Mouse (Mus musculus): ENCODE data around the gene Atf1.

Atf1 gene

DNA sequence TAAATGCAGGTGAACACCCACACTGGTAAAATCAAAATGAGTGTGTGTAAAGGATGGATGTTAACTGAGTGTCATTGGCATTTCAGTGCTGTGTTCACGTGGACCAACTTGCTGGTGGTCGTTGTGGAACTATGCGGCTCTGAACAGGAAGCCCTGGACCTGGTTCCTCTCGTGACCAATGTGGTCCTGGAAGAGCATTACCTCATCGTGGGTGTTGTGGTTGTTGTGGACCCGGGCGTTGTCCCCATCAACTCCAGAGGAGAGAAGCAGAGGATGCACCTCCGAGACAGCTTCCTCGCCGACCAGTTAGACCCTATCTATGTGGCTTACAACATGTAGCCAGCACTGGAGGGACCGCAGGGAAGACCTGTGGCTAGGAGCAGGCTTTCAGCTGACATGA is 12.5 kb upstream of the Atf1 start:
- DNase-seq (ENCODE audit: low read depth in 1 of 2, low spot score in 2 of 2), result no peak

DNA sequence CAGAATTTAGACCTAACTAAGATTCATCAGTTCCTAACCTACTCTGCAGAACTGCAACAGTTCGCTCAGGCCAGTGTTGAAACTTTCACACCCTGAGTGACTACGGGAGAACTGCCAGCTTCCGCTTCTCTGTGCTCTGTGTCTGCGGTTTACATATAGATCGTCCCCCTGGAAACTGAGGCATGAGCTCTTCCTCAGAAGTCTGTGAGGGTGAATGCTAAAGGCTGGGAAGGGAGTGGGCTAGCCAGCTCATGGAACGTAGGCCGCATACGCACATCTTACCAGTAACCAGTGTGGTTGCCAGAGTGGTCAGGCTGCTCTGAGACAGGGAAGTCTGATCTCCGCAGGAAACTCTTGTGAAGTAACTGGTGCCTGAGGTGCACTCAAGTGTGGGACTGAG is 11.4 kb upstream of the Atf1 start:
- DNase-seq (ENCODE audit: low read depth in 1 of 2, low spot score in 2 of 2), result peak; percentile 28 to 41

DNA sequence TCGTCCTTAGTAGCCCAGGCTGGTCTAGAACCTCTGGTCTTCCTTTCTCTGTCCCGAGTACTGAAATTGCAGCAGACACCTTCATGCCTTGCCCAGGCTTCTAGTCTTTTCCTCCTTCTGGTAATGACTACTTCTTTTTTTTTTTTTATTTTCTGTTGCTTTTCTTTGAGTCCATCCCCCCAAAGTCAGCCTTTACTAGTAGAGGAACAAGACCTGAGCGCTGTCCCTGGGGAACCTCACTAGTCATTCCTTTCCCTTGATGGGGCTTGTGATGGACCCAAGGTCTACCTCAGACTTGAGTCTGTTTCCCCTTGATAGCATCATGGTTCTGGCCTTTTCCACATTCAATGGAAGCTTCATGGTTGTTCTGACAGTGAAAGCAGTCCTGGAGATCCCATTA is 9.6 kb upstream of the Atf1 start:
- no peak for DNase-seq (ENCODE audit: low read depth in 1 of 2, low spot score in 2 of 2)

DNA sequence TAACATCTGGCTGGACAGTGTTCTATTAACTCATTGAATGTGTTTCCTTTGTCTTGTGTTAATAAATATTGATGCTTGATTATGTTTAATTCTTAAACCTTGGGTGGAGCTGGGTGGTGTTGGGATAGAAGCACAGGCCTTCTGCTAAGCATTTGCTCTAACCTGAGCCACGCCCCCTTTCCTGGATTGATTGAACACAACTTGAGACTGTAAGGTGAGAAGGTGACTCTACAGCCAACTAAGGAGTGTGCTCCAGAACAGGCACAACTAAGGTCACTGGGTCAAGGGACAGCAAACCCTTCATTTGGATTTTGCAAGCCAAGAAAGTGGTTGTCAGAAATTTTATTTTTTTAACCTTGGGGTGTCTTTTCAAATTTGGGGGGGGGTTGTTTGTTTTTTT is 8.2 kb upstream of the Atf1 start:
- DNase-seq (ENCODE audit: low read depth in 1 of 2, low spot score in 2 of 2), result no peak

DNA sequence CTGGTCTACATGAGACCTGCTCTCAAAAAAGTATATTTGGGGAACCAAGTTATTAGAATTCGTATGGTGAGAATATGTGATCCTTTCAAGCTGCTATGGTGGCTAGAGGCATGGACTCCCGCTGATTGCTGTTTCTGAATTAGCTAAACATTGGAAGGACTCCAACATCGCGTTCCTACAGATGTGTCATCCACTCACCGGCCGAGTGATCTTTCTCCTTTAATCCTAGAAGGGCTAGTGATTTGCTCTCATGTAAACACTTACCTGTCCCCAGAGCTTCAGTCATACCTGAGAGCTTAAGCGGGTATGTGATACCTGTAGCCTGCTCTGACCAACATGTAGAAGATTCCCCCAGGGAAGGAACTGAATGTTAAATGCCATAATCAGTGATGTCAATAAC is 6.7 kb upstream of the Atf1 start:
- no peak for DNase-seq (ENCODE audit: low read depth in 1 of 2, low spot score in 2 of 2)

DNA sequence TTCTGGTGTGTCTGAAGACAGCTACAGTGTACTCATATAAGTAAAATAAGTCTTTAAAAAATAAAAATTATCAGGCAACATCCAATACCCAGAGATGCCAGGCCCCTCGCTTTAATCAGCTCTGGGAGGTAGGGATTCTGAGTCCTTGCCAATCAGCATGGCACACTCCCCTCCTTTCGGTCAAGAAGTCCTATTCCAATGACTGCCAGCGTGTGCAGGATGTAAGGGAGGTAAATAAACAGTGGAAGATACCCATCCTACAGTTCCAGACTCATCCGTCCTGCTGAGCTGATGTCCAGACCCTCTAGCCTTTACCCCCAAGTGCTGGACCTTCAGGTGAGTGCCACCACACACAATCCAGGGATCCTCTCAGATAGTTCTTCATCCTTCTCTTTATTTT is 2.2 kb upstream of the Atf1 start:
- no peak for DNase-seq (ENCODE audit: low read depth in 1 of 2, low spot score in 2 of 2)

DNA sequence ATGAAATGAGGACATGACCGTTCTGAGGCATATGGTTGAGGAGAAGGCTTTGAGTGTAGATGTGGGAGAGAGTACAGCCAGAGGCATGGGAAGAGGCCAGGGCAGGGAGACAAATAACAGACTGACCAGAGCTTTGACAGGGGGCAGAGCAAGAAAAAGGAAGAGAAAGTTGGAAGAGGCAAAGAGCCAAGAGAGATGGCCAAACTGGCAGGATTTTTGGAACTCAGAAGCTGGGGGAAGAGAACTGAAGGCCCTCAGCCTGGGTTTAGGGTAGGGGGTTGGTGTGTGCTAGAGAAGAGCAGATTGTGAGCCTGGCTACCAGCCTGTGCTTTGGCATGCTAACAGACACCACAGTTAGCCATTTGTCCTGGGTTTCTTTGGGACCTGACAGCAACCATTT is 1.7 kb upstream of the Atf1 start:
- DNase-seq (ENCODE audit: low read depth in 1 of 2, low spot score in 2 of 2), result no peak

DNA sequence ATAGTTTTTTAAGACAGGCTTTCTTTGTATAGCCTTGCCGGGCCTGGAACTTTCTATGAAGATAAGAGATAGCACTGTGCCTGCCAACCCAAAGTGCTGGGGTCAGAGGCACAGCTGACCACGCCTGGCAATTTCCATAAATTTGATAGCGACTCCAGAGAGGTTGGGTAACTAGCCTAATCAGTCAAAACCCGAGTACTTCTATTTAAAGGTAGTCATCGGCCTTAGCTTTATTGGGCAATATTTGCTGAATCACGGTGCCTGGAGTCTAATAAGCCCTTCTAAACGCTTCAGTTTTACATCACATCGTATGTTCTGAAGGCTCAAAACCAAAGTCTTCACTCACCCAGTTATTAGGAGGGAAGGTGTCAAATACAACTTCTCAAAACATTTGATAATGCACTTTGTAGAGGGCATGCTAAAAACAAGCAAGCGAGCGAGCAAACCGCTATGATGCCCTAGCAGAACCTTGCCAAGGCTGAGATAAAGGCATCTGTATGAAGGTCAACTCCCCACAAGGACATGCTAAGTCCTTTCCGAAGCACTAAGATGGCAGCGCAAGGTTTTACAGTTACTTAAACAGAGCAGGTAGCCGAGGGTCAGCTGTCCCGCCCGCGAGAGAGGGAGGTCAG is 472 bp upstream of the Atf1 start:
- DNase-seq (ENCODE audit: low read depth in 1 of 2, low spot score in 2 of 2), result no peak

DNA sequence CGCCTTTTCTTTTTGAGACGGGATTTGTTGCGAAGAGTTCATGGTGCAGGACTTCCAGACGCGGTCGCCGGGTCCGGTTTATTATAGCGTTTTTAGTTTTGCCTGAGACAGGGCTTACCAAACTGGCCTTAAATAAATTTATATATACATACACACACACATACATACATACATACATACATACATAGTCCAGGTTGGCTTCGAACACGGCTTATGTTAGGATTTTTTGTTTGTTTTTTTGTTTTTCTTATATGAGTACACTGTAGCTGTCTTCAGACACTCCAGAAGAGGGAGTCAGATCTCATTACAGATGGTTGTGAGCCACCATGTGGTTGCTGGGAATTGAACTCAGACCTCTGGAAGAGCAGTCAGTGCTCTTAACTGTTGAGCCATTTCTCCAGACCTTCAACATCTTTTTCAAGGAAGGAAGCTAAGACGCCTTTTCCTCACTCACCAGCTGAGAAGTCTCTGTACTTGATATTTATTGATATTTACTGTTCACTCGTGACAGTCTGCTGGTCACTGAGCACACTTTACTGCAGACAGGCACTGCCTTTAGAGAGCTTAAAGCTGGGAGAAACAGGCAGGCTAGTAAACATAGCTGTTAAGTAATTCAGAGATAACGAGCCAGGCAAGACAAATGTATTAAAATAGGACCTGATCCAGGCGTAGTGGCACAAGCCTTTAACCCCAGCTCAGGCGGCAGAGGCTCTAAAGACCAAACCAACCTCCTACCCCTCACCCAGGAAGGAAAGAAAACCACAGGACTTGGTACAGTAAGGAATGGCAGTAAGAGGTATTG is 1.1 kb downstream of the Atf1 start:
- DNase-seq (ENCODE audit: low read depth in 1 of 2, low spot score in 2 of 2), result no peak

DNA sequence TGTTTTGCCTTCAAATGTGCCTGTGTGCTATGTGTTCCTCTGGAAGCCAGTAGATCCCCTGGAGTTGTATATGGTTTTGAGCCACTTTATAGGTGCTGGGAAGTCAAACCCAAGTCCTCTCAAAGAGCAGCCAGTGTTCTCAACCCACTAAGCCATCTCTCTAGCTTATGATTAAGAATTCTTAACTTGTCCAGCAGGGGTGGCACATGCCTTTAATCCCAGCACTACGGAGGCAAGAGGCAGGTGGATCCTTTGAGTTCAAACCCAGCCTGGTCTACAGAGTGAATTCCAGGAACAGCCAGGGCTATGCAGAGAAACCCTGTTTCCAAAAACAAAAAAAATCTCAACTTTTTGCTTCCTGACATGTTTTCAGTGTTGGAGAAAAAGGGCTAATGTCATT is 3.0 kb downstream of the Atf1 start:
- no peak for DNase-seq (ENCODE audit: low read depth in 1 of 2, low spot score in 2 of 2)

DNA sequence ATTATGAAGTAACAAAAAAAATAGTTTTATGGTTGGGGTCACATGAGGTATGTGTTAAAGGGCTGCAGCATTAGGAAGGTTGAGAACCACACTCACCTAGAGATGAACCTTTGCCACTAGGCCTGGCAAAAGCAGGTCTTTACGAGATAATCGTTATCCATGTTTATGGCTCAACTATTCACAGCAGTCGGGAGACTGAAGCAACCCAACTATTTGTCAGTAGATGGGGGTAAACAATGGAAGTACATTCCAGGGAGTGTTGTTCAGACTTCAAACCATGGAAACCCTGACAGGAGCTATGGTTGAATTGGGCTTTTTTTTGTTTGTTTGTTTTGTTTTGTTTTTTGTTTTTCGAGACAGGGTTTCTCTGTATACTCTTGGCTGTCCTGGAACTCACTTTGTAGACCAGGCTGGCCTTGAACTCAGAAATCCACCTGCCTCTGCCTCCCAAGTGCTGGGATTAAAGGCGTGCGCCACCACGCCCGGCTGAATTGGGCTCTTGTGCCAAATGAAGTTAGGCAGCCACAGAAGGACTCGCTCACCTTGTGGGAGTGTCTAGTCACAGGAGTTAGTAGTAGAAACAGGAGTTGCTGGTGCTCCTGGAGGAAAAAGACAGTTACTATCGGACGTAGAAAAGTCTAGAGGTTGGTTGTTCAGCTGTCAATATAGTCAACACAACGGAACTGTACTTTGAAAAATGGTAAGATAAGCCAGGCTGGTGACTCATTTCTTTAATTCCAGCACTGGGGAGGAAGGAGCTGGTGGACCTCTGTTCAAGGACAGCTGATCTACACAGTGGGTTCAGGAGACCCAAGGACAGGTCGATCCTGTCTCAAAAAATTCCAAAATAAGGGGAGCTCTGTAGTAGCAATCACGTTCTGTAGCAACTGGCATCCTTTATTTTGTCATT is 4.3 kb downstream of the Atf1 start:
- no peak for DNase-seq (ENCODE audit: low read depth in 1 of 2, low spot score in 2 of 2)

DNA sequence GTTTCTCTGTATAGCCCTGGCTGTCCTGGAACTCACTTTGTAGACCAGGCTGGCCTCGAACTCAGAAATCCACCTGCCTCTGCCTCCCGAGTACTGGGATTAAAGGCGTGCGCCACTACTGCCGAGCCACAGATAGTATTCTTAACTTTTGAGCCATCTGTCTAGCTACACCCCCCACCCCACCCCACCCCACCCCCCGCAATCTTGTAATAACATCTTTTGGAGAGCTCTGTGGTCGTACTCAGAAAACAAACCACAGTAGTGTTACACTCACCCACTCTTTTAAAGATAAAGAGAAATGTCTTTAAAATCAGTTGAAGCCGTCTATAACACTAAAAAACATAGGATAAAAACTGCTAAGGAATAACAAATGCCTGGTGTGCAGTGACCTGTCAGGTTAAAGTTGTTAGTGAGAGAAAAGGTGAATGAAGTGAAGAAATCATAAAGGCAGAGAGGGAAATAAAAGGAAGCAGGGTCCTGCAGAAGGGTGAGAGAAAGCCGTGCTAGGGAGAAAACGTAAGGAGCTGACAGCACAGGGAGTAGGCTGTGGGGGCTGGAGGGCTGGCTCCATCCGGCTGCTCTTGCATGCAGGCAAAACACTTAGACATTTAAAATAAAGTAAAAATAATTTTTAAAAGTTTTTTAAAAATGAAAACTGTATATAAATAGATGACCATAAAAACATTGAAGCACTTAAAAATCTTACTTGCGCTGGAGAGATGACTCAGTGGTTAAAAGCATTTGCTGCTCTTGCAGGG is 7.8 kb downstream of the Atf1 start:
- no peak for DNase-seq (ENCODE audit: low read depth in 1 of 2, low spot score in 2 of 2)

DNA sequence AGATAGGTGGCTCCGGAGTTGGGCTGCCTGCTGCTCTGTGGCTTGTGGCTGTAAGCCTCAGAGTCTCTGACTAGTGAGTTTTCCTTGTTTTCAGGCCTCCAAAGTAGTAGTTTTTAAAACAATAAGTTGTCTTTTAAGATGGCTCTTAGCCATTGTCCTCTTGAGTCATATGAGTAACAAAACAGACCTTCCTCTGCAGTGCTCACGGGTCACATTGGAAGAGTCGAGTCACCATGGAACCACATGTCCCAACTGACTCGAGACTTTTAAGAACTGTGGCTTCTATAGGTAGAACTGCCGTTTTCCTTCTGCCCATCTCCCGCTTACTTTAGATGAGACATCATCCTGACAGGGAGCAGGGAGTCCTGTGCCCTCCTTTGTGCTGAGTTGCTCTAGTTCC is 9.3 kb downstream of the Atf1 start:
- no peak for DNase-seq (ENCODE audit: low read depth in 1 of 2, low spot score in 2 of 2)

DNA sequence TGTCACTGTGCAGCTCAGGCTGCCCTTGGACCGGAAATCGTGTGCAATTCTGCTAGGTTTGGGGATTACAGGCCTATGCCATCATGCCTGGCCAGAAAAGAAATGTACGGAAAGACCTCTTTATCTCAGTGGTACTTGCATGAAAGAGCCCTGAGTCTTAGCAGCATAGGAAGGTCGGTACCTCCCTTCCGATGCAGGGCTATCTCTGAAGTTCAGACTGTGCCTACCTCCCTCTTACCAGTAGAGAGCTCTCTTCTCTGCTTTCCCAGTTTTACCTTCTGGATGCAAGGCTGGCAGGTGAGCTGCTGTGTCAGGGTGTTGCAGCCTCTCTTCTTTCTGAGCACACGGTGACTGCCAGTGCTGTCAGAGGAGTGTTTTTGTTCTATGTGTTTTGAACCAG is 14.2 kb downstream of the Atf1 start:
- no peak for DNase-seq (ENCODE audit: low read depth in 1 of 2, low spot score in 2 of 2)

DNA sequence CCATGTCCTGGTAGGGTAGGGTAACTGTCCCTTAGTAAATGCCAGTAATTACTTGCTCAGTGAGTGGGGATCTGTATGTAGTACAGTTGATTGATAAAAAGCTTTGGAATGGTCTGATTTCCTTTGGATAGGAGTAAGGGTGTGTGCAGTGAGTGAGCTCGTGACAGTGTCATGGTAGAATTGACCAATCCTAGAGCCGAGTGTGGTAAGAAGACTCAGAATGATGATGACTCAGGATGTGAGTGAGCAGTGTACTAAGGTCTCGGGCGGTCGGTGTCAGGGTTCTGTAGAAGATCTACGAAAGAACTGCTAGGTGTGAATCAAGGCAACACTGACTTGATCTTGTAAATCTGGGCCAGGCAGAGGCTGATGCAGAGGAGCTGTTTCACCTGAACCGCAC is 18.3 kb downstream of the Atf1 start:
- DNase-seq (ENCODE audit: low read depth in 1 of 2, low spot score in 2 of 2), result no peak

DNA sequence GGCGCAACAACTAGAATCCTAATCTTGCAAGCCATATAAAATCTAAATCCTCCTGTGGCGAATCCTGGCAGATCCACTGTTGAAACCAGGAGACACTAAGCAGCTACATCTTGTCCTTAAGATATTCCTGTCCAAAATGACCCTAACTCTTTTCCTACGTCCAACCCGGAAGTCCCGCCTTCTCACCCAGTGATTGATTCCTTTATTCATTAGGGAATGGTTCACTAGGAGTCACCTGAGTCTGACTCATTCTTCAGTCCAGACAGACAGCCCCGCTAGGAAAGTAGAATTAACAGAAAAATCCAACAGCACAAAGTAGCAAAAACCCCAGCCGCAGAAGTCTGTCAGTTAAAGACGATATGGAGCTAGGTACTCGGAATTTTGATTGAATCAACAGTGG is 19.7 kb downstream of the Atf1 start:
- no peak for DNase-seq (ENCODE audit: low read depth in 1 of 2, low spot score in 2 of 2)

DNA sequence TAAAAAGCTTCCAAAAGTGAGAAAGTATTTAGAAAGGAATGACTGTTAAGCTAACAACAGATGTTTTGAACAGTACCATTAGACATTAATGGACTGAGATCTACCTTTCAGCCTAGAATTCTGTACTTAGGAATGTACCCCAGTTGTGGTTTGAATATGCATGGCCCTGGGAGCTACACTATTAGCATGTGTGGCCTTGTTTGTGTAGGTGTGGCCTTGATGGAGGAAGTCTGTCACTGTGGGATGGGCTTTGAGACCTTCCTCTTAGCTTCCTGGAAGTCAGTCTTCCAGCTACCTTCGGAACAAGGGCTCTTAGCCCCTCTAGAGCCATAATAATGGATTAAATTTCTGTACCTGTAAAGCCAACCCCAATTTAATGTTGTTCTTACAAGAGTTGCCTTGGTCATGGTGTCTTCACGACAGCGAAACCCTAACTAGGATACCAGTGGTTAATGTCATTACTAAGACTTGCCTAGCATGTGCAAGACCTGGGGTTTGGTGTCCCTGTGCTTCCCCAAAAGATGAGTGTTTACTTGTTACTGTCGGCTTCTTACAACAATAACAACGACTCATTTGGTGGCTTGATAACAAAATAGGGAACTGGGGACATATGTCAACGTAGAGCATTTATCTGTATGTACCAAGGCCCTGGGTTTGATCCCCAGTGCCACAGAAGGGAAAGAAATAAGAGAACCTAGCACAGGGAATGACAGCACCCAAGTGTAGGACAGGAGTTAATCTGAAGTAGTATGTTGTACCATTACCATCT is 21.2 kb downstream of the Atf1 start:
- DNase-seq (ENCODE audit: low read depth in 1 of 2, low spot score in 2 of 2), result no peak

DNA sequence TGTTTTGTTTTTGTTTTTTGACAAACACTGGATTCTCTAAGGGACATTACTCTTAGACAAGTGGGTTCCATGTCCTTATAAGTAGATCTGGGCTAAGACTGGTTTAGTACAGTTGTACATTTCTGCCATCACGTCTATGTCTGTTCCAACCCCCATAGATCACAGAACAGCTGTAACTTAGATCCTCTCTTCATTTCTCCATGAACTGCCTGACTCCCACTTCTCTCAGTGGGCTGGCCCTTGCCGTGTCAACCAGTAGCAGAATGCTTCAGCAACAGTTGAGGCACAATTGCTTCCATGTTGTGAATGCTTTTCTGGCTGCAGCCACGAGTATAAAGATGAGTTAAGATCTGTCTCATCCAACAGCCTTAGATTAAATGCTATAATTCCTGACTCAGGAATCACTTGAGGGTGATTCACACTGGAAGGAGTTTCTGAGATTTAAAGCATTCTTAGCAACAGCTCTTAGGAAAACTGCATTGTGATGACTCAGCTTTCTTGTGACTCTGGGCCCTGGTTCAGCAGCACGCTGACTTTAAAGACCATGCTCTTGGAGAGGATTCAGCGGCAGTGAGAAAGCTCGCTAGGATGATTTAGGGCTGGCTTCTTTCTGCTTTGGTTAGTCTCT is 23.6 kb downstream of the Atf1 start:
- no peak for DNase-seq (ENCODE audit: low read depth in 1 of 2, low spot score in 2 of 2)

DNA sequence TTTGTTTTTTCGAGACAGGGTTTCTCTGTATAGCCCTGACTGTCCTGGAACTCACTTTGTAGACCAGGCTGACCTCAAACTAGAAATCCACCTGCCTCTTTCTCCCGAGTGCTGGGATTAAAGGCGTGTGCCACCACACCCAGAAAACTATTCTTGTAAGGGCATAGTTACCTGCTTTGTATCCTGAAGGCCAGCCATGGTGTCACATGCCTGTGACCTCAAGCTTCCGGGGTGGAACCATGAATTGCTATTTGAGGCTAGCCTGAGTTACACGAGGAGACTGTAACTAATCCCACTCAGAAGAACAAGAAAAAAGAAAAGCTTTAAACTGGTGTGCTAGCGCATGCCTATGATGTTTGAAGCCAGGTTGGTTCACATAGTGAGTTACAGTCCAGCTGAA is 28.8 kb downstream of the Atf1 start:
- no peak for DNase-seq (ENCODE audit: low read depth in 1 of 2, low spot score in 2 of 2)

DNA sequence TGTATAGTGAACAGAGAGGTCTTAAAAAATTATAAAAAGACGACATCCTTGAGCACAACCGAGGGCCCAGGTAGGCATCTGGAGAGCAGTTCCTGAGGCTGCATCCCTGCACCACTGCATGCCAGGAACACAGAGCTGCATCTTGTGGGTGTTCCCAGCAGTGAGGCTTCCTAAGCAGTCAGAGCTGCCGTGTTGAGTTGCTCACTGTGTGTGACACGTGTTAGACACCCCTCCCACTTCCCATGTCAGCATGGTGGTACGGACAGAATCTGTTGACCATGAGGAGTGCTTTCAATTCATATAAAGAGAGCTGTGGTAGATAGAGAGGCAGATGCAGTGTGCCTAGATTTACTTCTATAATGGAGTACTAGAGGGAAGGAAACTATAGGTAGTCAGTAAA is 29.7 kb downstream of the Atf1 start:
- DNase-seq (ENCODE audit: low read depth in 1 of 2, low spot score in 2 of 2), result no peak

Measured in monocyte, adult 2 months (primary cell).